Mouse (Mus musculus) intestine, embryonic 14.5 days (tissue): ENCODE measurements around the gene Pds5b. TPM values are rescaled to one million over a fixed set of nuclear protein-coding genes. Genes with fewer than 3 reads are reported as not detected.

Experiments used
- ATAC-seq: fragments of 200-750 bp; cut with Nextera tagmentation; replicated peaks from 2 replicates; pipeline ENCODE4 v1.8.0; 2017; ENCODE audit warnings: low read depth, moderate number of reproducible peaks, moderate TSS enrichment, moderate library complexity; ENCODE audit not compliant: low FRiP score, low TSS enrichment
- DNase-seq: peaks from one replicate; pipeline ENCODE4 v3.0.0-alpha.2; 2018; ENCODE audit warnings: low spot score
- H3K27ac ChIP-seq: fragments of 300-500 bp; sonication (generic); 2 replicates; pipeline ENCODE4 v1.5.1; 2014; ENCODE audit warnings: low read depth, mild to moderate bottlenecking, control low read depth
- H3K27me3 ChIP-seq: fragments of 300-500 bp; sonication (generic); replicated peaks from 2 replicates; pipeline ENCODE4 v1.6.1; 2014; ENCODE audit warnings: low read length, control low read depth; ENCODE audit not compliant: control insufficient read depth, insufficient read depth
- H3K36me3 ChIP-seq: fragments of 300-500 bp; sonication (generic); 2 replicates; pipeline ENCODE4 v1.6.1; 2014; ENCODE audit warnings: low read length, control low read depth; ENCODE audit not compliant: control insufficient read depth, insufficient read depth
- H3K4me1 ChIP-seq: fragments of 300-500 bp; sonication (generic); replicated peaks from 2 replicates; pipeline ENCODE4 v1.6.1; 2014; ENCODE audit warnings: low read length, control low read depth, mixed read lengths; ENCODE audit not compliant: control insufficient read depth, insufficient read depth
- H3K4me2 ChIP-seq: fragments of 300-500 bp; sonication (generic); 2 replicates; pipeline ENCODE4 v1.6.1; 2014; ENCODE audit warnings: low read length
- H3K4me3 ChIP-seq: fragments of 300-500 bp; sonication (generic); 2 replicates; pipeline ENCODE4 v1.5.1; 2014; ENCODE audit warnings: low read depth, low read length, control low read depth, mixed read lengths
- H3K9ac ChIP-seq: fragments of 300-500 bp; sonication (generic); 2 replicates; pipeline ENCODE4 v1.6.1; 2014; ENCODE audit warnings: mild to moderate bottlenecking, low read length
- H3K9me3 ChIP-seq: fragments of 300-500 bp; sonication (generic); 2 replicates; pipeline ENCODE4 v1.6.1; 2016; ENCODE audit warnings: low read length, control low read depth; ENCODE audit not compliant: control insufficient read depth
- WGBS: fragments of 180-500 bp; shearing (Covaris S2); extraction: QIAGEN DNeasy Blood & Tissue Kit; methylation state at CpG from one replicate; pipeline ENCODE4 v1.1.7; 2014; 5-methylcytosine and 5-hydroxymethylcytosine counted together
- polyA plus RNA-seq: library from polyadenylated mRNA; unstranded; fragments of >200 nt; fragmentation: Nextera tagmentation; extraction: Ambion mirVana; gene quantifications from 2 replicates; pipeline ENCODE4 v1.2.1, GENCODE M21; 2014

The Pds5b gene
- polyA plus RNA-seq, 1 experiment from 2014 or later = 37.3 TPM

DNA sequence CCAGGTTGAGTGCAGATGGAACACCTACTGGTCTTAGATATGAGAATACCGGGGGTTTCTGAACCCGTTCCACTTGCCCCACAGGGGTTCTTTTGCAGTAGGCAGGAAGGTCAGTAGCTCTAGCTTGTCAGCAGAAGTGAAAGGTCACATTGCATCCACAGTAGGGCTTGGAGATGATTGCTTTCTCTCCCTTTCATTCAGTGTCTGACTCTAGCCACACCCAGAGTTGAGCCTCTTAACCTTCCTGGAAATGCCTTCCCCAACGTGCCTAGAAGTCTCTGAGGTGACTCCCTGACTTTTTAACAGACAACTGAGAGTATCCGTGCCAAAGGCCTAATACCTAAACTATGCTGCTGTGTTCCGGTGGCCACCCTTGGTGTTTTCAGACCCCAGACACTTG lies 146.0 kb downstream of the Pds5b start:
- no peak for DNase-seq
- no peak overlapping the region for H3K9ac ChIP-seq
- no peak for ATAC-seq
- H3K27me3 ChIP-seq = no peaks in the 10 kb centered on the region
- no peak overlapping the region for H3K27ac ChIP-seq
- WGBS = 83% methylated on average over 5 of the region's 5 CpGs
- H3K4me3 ChIP-seq = no peak overlapping the region
- no peaks in the 10 kb centered on the region for H3K9me3 ChIP-seq
- no peak overlapping the region for H3K4me2 ChIP-seq
- no peaks in the 10 kb centered on the region for H3K4me1 ChIP-seq
- H3K36me3 ChIP-seq = no peaks in the 10 kb centered on the region

- Histone ChIP-seq H3K27ac (no peak overlapping the region), H3K36me3 (no peaks in the 10 kb centered on the region), H3K4me2 (no peak overlapping the region), H3K9ac (no peak overlapping the region), H3K9me3 (peaks cover 3% of the 10 kb centered on the region; the same call in 1 of the 2 replicates), H3K4me1 (no peaks in the 10 kb centered on the region), H3K4me3 (no peak overlapping the region), H3K27me3 (no peaks in the 10 kb centered on the region)
- ATAC-seq (no peak), DNase-seq (no peak)
- WGBS = 77% methylated on average over 4 of the region's 4 CpGs
Observed at GRCm38 (mm10) chr5:150821152-150821551, 147.6 kb downstream of the Pds5b start.

- 82% methylated on average over 6 of the region's 6 CpGs for WGBS
- no peak overlapping the region for H3K9ac ChIP-seq
- no peak overlapping the region for H3K4me2 ChIP-seq
- H3K27ac ChIP-seq = no peak overlapping the region
- no peak for DNase-seq
- H3K9me3 ChIP-seq = peaks cover 3% of the 10 kb centered on the region; the same call in 1 of the 2 replicates
- no peak for ATAC-seq
- no peak overlapping the region for H3K4me3 ChIP-seq
- H3K36me3 ChIP-seq = no peaks in the 10 kb centered on the region
- no peaks in the 10 kb centered on the region for H3K4me1 ChIP-seq
- H3K27me3 ChIP-seq = no peaks in the 10 kb centered on the region
Observed at GRCm38 (mm10) chr5:150822781-150823180, 149.2 kb downstream of the Pds5b start.

DNA sequence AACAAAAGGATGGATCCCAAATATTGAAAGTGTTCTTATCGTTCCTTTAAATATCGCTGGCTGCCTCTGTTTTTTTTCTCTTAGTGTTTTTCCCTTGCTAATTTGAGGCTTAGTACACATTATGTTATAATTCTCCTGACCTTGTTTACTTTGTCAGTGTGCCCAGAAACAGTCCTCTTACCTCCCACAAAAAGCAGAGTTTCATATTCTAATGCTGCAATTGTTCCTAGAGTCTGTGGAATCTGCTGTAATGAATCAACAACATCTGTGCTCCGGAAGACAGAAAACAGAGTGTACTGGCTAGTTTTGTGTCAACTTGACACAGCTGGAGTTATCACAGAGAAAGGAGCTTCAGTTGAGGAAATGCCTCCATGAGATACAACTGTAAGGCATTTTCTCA lies 149.8 kb downstream of the Pds5b start:
- no peak overlapping the region for H3K27ac ChIP-seq
- no peaks in the 10 kb centered on the region for H3K4me1 ChIP-seq
- no peak for DNase-seq
- 86% methylated on average over 3 of the region's 3 CpGs for WGBS
- no peak overlapping the region for H3K4me3 ChIP-seq
- no peak for ATAC-seq
- no peaks in the 10 kb centered on the region for H3K27me3 ChIP-seq
- no peaks in the 10 kb centered on the region for H3K36me3 ChIP-seq
- H3K9me3 ChIP-seq = peaks cover 3% of the 10 kb centered on the region; the same call in 1 of the 2 replicates
- H3K9ac ChIP-seq = no peak overlapping the region
- no peak overlapping the region for H3K4me2 ChIP-seq

DNA sequence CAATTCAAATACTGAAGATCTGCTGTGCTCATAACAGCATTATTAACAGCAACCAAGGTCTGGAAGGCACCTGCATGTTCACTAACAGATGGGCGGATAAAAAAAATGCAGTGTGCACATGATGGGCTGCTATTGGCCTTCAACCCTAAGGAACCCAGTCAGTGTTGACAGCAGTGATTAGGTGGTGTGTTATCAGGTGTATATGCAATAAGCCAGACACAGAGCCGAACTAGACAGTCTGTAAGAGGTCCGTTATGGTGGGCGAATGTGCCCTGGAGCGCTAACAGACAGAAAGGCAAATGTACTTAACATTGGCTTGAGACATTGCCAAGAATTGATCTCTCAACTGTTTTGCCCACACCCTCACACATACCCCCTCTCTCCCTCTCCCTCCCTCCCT lies 156.0 kb downstream of the Pds5b start:
- H3K4me1 ChIP-seq = 0 out of 2 replicates have a peak, but pooled peaks cover 4% of the 10 kb centered on the region
- no peak overlapping the region for H3K9ac ChIP-seq
- peaks cover 3% of the 10 kb centered on the region; the same call in 1 of the 2 replicates for H3K9me3 ChIP-seq
- H3K36me3 ChIP-seq = no peaks in the 10 kb centered on the region
- H3K27me3 ChIP-seq = no peaks in the 10 kb centered on the region
- no peak for ATAC-seq
- WGBS = 81% methylated on average over 5 of the region's 5 CpGs
- no peak for DNase-seq
- no peak overlapping the region for H3K4me2 ChIP-seq
- H3K27ac ChIP-seq = no peak overlapping the region
- no peak overlapping the region for H3K4me3 ChIP-seq

GRCm38 (mm10) chr5:150830718-150831117 lies 157.2 kb downstream of the Pds5b start:
- no peak for ATAC-seq
- Histone ChIP-seq H3K9ac (no peak overlapping the region), H3K27ac (no peak overlapping the region), H3K4me1 (0 out of 2 replicates have a peak, but pooled peaks cover 4% of the 10 kb centered on the region), H3K27me3 (no peaks in the 10 kb centered on the region), H3K4me3 (no peak overlapping the region), H3K9me3 (no peaks in the 10 kb centered on the region), H3K4me2 (no peak overlapping the region), H3K36me3 (no peaks in the 10 kb centered on the region)
- WGBS = 40% methylated on average over 9 of the region's 9 CpGs
- no peak for DNase-seq

GRCm38 (mm10) chr5:150836782-150837181 lies 163.2 kb downstream of the Pds5b start:
- no peak overlapping the region for H3K27ac ChIP-seq
- ATAC-seq (no peak), DNase-seq (no peak)
- WGBS = 92% methylated on average over 8 of the region's 8 CpGs
- H3K4me1 ChIP-seq = peaks cover 12% of the 10 kb centered on the region
- no peaks in the 10 kb centered on the region for H3K27me3 ChIP-seq
- no peak overlapping the region for H3K4me2 ChIP-seq
- no peaks in the 10 kb centered on the region for H3K9me3 ChIP-seq
- H3K36me3 ChIP-seq = no peaks in the 10 kb centered on the region
- H3K9ac ChIP-seq = no peak overlapping the region
- H3K4me3 ChIP-seq = no peak overlapping the region

DNA sequence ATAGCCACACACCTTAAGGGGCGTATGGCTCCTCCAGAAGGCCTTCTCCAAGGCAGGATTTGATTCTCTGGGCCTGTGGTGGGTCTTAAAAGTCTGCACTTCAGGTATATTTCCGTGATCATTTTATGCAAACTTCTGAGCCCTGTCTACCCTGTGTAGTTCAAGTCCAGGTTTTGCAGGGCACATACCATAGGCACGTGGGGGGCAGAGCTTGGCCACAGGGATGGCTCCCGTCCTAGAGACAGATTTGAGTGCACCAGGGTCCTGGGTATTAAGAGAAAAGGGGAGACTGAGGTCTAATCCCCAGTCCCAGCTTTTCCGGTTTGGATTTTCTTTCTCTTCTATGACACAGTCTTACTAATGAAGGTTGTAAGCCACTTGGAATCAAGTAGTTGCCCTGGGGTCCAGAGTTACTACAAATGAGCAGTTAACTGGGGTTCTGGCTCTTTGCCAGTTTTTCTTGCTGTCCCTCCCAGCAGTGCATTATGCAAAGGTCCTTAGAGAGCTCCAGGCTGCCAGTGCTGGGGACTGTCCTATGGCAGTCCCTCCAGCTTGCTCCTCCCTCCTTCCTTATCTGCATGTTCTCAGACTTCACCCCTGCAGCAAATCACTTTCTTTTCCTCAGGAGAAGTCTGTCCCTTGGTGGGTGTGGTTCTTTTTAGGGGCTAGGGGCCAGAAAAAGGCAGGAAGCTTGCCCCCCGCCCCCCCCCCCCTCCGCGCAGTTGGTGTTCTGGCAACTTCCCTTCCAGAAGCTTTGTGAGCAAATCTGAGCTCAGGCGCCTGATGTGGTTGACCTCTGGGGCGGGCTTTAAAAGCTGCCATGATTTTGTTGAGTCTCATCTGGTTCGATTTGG lies 166.4 kb downstream of the Pds5b start:
- 36% methylated on average over 11 of the region's 11 CpGs for WGBS
- Histone ChIP-seq H3K27me3 (no peaks in the 10 kb centered on the region), H3K27ac (peak overlapping the region; percentile 55), H3K9me3 (no peaks in the 10 kb centered on the region), H3K4me1 (peaks cover 12% of the 10 kb centered on the region), H3K36me3 (no peaks in the 10 kb centered on the region), H3K4me3 (no peak overlapping the region), H3K9ac (no peak overlapping the region), H3K4me2 (peak overlapping the region; percentile 13; the same call in 1 of the 2 replicates)
- peak; percentile 87 for ATAC-seq
- peak; percentile 56 for DNase-seq

DNA sequence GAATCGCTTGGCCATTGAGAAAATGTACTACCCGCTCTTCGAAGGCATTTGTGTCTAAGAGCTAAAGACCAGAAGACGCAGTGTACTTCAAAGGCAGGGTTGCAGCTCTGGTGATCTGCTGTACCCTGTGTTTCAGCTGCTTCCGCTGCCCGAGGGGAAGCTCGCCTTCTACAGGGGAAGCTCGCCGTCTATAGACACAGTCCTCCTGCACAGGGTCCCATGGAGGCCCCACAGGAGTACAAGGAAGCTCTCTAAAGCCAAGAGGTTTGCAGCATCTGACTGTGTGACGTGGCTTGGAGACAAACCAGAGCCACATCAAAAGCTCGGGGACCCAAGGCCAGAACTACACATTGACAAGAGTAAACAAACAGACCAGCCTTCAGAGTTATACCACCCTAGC lies 167.1 kb downstream of the Pds5b start:
- 26% methylated on average over 11 of the region's 11 CpGs for WGBS
- ATAC-seq (no peak), DNase-seq (no peak)
- Histone ChIP-seq H3K27ac (peak overlapping the region; percentile 55; the same call in 1 of the 2 replicates), H3K4me2 (peak overlapping the region; percentile 13; the same call in 1 of the 2 replicates), H3K36me3 (no peaks in the 10 kb centered on the region), H3K4me1 (peaks cover 12% of the 10 kb centered on the region), H3K4me3 (no peak overlapping the region), H3K9me3 (no peaks in the 10 kb centered on the region), H3K27me3 (no peaks in the 10 kb centered on the region), H3K9ac (no peak overlapping the region)
